Mouse (Mus musculus) spleen, adult 2 months (tissue): ENCODE data around the gene Ccdc91. TPM values are rescaled to one million over a fixed set of nuclear protein-coding genes. Genes with fewer than 3 reads are reported as not detected.

Experiments used
- DNase-seq, 2 experiments: peaks; one replicate each; pipeline versions ENCODE4 v3.0.0 to v3.0.0-alpha.2; 2012 to 2021; ENCODE audit warnings: low spot score in 2 of 2, low read depth in 1 of 2
- H3K27ac ChIP-seq: fragments of 200-500 bp; 2 replicates; pipeline ENCODE4 v1.5.1; 2012; ENCODE audit warnings: low read length, inconsistent platforms; ENCODE audit not compliant: insufficient read depth
- H3K27me3 ChIP-seq: fragments of 200-500 bp; 2 replicates; pipeline ENCODE4 v1.6.1; 2012; ENCODE audit warnings: mild to moderate bottlenecking, moderate library complexity, low read length, inconsistent platforms; ENCODE audit not compliant: control insufficient read depth, insufficient read depth
- H3K36me3 ChIP-seq: fragments of 200-500 bp; 2 replicates; pipeline ENCODE4 v1.6.1; 2012; ENCODE audit warnings: mild to moderate bottlenecking, low read length, inconsistent platforms; ENCODE audit not compliant: control insufficient read depth, insufficient read depth
- H3K4me1 ChIP-seq: fragments of 200-500 bp; 2 replicates; pipeline ENCODE4 v1.6.1; 2011; ENCODE audit warnings: inconsistent platforms; ENCODE audit not compliant: control insufficient read depth, insufficient read depth, insufficient read length
- H3K4me3 ChIP-seq: fragments of 200-500 bp; 2 replicates; pipeline ENCODE4 v1.5.1; 2011; ENCODE audit warnings: mild to moderate bottlenecking, inconsistent platforms; ENCODE audit not compliant: insufficient read depth, insufficient read length; ENCODE audit errors: extremely low read depth
- CTCF ChIP-seq: fragments of 200-500 bp; IDR thresholded peaks from 2 replicates; pipeline ENCODE4 v1.5.1; 2011; ENCODE audit warnings: mild to moderate bottlenecking, inconsistent platforms; ENCODE audit not compliant: insufficient read depth, insufficient read length, insufficient replicate concordance; ENCODE audit errors: extremely low read depth
- POLR2A ChIP-seq: fragments of 200-500 bp; IDR thresholded peaks from 2 replicates; pipeline ENCODE4 v1.6.1; 2011; ENCODE audit warnings: low read depth, low read length, inconsistent platforms
- WGBS: fragments of 180-500 bp; shearing (Covaris S2); methylation state at CpG from one replicate; pipeline ENCODE4 v1.1.7; 2018; 5-methylcytosine and 5-hydroxymethylcytosine counted together
- polyA plus RNA-seq: library from polyadenylated mRNA; depleted of rRNA; stranded (reverse); fragments of >200 nt; gene quantifications from 2 replicates; pipeline ENCODE4 v1.2.3, GENCODE M21; 2012

Gene Ccdc91
- polyA plus RNA-seq, 1 experiment: 10.4 TPM

DNA sequence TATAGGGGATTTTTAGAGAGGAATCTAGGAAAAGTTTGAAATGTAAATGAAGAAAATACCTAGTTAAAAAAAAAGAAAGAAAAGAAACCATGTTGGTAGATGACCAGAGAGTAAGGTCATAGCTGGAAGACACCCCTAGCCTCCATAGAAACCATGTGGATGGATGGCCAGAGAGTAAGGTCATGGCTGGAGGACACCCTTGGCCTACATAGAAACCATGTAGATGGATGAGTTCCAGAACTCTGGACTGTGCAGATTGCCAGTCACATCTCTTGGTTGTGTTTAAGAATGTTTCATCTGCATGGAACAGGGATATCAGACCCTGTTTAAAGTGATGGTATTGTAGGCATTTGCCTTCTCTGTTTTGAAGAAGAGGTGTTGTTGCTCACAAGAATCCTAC, 49.6 kb downstream of the Ccdc91 start:
- TF ChIP-seq CTCF: no peak
- TF ChIP-seq POLR2A: no peak
- no peak for DNase-seq
- H3K27me3 ChIP-seq: no peaks in the 10 kb centered on the region

DNA sequence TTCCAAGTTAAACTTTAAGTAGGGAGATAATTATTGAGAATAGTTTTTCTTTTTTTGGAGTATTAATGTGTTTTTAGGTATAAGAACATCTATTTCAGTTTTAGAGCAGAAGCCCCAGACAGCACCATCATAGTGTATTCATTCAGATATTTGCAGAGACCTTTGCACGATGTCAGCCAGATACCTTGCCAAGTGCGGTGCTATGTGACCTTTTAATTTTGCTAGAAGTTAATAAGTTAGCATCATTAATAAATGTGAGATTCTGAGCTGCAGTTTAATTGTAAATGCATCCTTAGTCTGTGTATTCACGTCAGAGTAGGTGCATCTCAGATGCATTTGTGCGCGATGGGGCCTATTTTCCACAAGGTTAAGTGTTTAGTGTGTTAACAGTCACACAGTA, 59.3 kb downstream of the Ccdc91 start:
- no peak overlapping the region for H3K4me3 ChIP-seq
- H3K36me3 ChIP-seq: 0 out of 2 replicates have a peak, but pooled peaks cover 3% of the 10 kb centered on the region
- no peaks in the 10 kb centered on the region for H3K4me1 ChIP-seq
- H3K27me3 ChIP-seq: no peaks in the 10 kb centered on the region
- 93% methylated on average over 5 of the region's 5 CpGs for WGBS
- TF ChIP-seq POLR2A (no peak), CTCF (no peak)
- no peak overlapping the region for H3K27ac ChIP-seq
- DNase-seq: no peak

More for the DNA sequence above, 49.6 kb downstream of the Ccdc91 start:
- no peak overlapping the region for H3K4me3 ChIP-seq
- no peaks in the 10 kb centered on the region for H3K4me1 ChIP-seq
- H3K27ac ChIP-seq: no peak overlapping the region
- H3K36me3 ChIP-seq: no peaks in the 10 kb centered on the region

DNA sequence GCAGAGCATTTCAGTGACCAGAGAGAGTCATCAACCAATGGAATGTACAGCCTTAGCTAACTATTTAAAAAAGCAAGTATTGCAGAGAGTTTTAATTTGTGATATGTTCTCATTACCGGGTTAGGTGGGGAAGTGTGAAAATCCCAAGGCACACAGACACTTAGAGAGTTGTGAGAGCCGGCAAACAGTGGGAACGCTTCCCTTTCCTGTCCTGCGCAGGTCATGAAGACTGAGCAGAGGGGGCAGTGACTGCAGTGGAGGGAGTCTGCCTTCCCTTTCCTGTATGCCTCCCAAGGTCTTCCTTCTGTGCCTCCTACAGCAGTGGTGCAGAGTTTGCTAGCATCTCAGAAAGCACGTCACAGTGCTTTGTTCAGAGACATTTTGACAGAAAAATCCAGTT, 62.6 kb downstream of the Ccdc91 start:
- DNase-seq: no peak
- TF ChIP-seq POLR2A (no peak), CTCF (no peak)
- Histone ChIP-seq H3K27ac (no peak overlapping the region), H3K4me3 (no peak overlapping the region), H3K36me3 (0 out of 2 replicates have a peak, but pooled peaks cover 3% of the 10 kb centered on the region), H3K27me3 (no peaks in the 10 kb centered on the region), H3K4me1 (no peaks in the 10 kb centered on the region)
- WGBS: 87% methylated on average over 5 of the region's 5 CpGs

DNA sequence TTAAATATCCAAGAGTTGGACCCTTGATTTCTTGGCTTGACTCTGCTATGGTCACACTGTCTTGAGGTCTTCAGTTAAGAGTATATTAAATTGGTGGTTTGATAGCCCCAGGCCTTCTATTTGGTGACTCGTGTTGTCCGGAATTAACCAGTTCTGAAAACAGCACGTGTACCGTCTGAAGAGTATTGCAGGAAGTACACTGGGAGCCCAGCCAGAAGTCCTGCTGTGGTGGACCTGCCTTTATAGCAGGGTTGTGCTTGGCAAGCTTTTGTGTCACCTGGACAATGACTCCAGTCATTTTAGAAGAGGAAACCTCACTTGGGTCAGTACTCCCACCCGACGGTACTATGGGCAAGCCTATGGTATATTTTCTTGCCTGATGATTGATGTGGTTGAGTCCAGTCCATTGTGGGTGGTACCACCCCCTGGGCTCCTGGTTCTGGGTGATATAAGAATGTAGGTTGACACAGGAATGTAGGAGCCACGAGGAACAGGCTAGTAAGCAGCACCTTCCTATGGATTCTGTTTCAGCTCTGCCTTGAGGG, 63.5 kb downstream of the Ccdc91 start:
- Histone ChIP-seq H3K4me3 (no peak overlapping the region), H3K27ac (no peak overlapping the region), H3K36me3 (0 out of 2 replicates have a peak, but pooled peaks cover 3% of the 10 kb centered on the region), H3K27me3 (no peaks in the 10 kb centered on the region), H3K4me1 (no peaks in the 10 kb centered on the region)
- WGBS: 89% methylated on average over 7 of the region's 7 CpGs
- no peak for DNase-seq
- TF ChIP-seq POLR2A: no peak
- no peak for TF ChIP-seq CTCF

DNA sequence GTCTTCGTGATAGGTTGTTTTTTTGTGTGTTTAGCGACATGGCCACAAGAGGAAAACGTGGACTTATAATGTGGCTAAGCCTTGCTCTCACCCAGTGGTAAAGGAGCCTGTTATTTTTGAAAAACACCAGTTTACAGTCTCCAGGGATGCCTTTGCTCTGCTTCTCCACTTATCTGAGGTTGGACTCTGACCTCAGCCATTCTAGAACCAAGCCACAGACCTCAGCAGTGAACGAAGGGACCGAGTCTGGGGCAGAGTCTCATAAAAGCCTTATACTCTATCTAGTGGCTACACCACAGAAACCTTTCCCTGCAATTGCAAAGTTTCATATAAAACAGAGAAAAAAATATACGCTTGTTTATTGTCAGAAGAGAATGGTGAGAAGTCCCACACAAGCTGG, 65.3 kb downstream of the Ccdc91 start:
- no peaks in the 10 kb centered on the region for H3K4me1 ChIP-seq
- 0 out of 2 replicates have a peak, but pooled peaks cover 2% of the 10 kb centered on the region for H3K36me3 ChIP-seq
- DNase-seq: no peak
- WGBS: 86% methylated on average over 6 of the region's 6 CpGs
- H3K27me3 ChIP-seq: no peaks in the 10 kb centered on the region
- no peak overlapping the region for H3K27ac ChIP-seq
- TF ChIP-seq CTCF (no peak), POLR2A (no peak)
- H3K4me3 ChIP-seq: no peak overlapping the region

DNA sequence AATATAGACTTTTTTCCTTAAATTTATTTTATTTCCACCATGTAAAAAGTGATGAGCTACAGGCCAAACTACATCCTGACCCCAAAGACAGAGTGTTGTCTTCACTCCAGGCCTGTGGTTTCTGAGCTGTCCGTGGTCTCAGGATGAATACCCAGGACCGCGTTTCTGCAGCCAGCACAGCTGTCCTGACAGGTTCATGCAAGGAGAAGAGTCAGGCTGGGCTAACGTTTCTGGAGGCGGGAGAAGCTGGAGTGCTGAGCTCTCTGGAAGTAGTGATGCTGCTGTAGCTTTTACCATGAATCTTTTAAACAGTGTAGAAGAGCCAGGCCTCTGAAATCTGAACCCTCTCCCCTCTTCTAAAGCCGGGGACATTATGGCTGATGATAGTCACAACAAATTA, 80.0 kb downstream of the Ccdc91 start:
- no peak for TF ChIP-seq CTCF
- TF ChIP-seq POLR2A: no peak
- DNase-seq: no peak
- H3K4me3 ChIP-seq: no peak overlapping the region
- no peaks in the 10 kb centered on the region for H3K27me3 ChIP-seq
- 90% methylated on average over 6 of the region's 6 CpGs for WGBS
- H3K4me1 ChIP-seq: no peaks in the 10 kb centered on the region
- no peak overlapping the region for H3K27ac ChIP-seq
- H3K36me3 ChIP-seq: no peaks in the 10 kb centered on the region

DNA sequence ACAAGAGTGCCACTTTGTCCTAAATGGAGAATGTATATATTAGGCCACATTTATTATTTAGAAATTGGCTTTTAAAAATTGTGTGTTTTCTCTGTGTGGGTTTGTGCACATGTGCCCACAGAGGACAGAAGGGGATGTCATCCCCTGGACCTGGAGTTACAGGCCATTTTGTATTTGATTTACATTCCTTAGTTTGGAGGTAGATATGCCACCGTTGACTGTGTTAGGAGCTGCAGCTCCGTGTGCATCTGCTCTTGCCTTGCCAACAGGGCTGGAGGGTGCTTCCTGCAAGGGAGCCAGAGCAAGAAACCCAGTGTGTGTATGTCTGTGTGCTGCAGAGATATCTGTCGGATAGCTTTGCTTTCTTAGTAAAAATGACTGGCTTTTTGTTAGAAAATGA, 83.7 kb downstream of the Ccdc91 start:
- TF ChIP-seq POLR2A: no peak
- TF ChIP-seq CTCF: no peak
- H3K27me3 ChIP-seq: no peaks in the 10 kb centered on the region
- 81% methylated on average over 3 of the region's 3 CpGs for WGBS
- no peak overlapping the region for H3K27ac ChIP-seq
- DNase-seq: no peak
- no peaks in the 10 kb centered on the region; the same call in 1 of the 2 replicates for H3K36me3 ChIP-seq
- no peak overlapping the region for H3K4me3 ChIP-seq
- H3K4me1 ChIP-seq: no peaks in the 10 kb centered on the region
